Mouse (Mus musculus) kidney, postnatal 14 days (tissue): Measurements from ENCODE around the gene Uqcc3.
"Not testable (repeated sequence)": the region's sequence is repeated elsewhere in the genome, so short reads cannot be mapped to it uniquely, and the experiment has no call there.

Experiments used
- DNase-seq: peaks from one replicate; pipeline ENCODE4 v3.0.0; 2022; ENCODE audit warnings: mixed read lengths

Gene Uqcc3

DNA sequence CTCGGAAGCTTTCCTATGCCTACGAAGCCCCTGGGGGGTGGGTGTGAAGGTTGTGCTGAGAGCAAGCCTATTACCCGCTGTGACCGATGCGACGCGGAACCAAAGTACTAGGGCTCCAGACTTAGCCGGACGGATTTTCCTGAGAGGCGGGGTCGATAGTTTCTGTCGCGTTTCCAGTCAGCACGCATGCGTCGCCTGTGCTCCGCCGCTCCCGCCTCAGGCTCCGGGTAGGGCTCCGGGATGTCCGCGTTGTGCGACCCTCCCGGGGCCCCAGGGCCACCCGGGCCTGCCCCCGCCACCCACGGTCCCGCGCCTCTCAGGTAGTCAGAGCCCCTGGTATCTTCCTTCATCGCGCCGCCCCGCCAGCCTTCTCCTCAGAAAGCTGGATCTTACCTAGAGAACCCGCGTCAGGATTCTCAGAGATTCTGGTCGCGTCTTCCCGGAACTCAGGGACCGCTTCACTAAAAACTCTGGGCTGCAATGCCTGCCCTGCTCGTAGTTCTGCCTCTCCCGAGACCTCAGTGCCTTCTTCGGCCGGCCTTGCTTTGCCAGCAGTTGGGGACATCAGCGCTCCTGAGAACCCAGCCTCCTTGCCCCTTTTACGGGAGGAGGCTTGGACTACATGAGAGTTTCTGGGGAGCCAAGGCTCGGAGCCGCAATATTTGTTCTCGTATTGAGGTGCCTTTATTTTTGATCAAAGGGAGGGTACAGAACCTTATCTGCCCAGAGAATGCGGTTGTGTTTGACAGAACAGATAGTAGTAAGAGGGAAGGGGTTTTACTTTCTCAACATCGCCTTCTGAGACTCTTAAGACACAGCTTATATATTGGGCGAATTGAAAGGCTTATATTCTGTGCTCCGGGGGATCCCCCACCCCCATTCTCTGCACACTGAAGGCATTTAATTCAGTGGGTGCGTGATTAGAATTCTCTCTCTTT, 12.4 kb upstream of the Uqcc3 start, which contains the start of gene Ints5:
TSS of gene Ints5 (plus strand) at position 177 of the 938 bp plus-strand sequence.
- DNase-seq = peak; percentile 89

DNA sequence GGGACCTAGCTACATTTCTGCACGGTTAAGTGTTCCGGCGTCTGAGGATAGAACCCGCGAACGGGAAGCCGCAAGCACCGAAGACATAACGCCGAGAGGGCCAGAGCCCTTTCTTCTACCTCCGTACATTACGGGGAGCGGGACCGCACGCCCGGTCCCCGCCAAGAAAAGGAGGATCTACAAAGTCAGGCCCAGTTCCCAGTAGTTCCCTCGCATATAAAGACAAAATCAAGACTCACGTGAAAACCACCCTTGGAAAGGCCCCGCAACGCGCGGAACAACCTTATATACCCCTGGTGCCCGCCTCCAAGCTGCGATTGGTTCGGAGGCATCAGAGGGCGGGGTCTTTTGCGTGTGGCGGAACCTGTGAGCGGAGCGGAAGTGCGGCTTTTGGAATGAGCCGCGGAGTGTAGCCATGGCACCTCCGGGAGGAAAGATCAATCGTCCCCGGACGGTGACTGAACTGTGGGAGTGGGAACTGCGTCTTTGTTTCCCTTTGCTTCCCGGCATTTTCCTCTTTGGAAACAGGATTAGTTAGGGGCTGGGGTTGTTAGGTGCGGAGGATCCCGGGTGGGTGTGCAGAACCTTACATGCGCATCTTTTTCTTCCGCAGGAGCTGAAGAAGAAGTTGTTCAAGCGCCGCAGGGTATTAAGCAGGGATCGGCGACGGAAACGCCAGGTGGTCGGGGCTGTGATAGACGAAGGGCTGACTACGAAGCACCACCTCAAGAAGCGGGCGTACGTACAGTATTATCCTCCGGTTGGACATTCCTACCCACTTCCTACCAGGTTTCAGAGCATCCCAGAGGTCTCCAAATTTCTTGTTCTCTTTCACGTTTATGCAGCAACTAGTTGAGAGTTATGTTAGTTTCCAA, 8.0 kb upstream of the Uqcc3 start, which contains the start of the genes 1810009A15Rik and Gm49416:
TSS of gene 1810009A15Rik (plus strand) at position 343 of the 875 bp plus-strand sequence.
TSS of gene Gm49416 (plus strand) at position 416 of the 875 bp plus-strand sequence.
- DNase-seq = peak; percentile 96

GRCm38 (mm10) chr19:8887585-8888463, 7.1 kb upstream of the Uqcc3 start:
- DNase-seq = no peak

DNA sequence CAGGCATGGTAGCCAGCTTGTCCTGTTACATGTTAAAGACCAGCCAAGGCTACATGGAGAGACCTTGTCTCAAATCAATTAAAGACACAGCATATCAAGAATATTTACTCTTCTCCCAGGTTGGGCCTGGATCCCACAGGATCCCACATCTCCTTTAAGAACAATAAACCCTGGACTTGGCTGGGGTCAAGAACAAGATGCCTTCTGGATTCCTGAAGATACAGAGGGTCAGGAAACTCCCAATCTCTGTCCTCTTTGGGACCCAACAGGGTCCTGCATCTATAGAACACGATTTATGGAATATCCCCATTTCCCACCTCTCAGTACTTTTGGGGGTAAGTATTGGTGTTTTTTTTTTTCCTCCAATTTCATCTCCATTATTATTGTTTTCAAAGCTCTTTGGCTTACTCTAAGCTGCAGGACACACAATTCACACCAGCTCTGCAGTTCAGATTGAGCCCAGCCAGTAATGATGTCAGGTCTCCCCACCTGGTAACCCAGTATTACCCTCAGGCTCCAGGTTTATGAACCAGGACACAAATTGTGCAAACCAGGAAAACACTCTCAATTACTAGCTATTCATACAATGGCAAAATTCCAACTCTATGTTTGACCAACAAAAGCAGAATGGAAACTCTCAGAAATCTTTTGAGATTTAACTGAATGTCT, 6.3 kb upstream of the Uqcc3 start:
- DNase-seq = no peak

DNA sequence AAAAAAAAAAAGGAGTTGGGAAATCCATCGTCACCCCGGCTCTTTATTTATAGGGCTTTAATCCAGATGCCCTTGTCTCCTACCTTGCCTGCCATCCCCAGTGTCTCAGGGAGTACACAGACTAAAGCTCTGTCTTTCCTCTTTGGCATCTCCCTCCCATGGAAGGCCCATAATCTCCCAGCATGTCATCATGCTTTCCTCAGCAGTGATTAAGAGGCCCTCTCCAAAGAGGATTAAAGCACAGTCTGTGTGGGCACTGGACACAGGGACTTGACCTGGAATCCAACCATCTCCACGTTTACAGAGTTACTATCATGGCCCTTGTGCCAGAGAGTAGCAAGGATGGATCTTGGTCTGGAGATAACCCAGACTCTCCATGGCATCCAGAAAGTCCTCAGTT, 2.9 kb upstream of the Uqcc3 start, which contains the start of the genes Lbhd1 and Gm49403:
TSS of gene Lbhd1 (plus strand) at position 117 of the 400 bp plus-strand sequence.
TSS of gene Gm49403 (plus strand) at position 315 of the 400 bp plus-strand sequence.
- no peak for DNase-seq

DNA sequence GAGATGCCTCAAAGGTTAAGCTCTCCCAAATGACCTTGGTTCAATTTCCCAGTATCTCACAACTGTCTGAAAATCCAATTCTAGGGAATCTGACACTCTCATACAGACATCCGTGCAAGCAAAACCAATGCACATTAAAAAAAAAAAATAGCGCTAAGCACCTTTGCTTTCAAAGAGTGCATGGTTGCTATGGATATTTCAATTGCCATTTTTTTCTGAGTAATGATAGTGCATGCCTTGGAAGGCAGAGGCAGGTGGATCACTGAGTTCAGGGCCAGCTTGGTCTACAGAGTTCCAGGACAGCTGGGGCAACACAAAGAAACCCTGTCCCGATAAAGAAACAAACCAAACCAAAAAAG, 290 bp upstream of the Uqcc3 start:
- no peak for DNase-seq

GRCm38 (mm10) chr19:8875031-8875430, 5.7 kb downstream of the Uqcc3 start:
- DNase-seq = no peak

GRCm38 (mm10) chr19:8872266-8872840, 8.4 kb downstream of the Uqcc3 start:
- DNase-seq = peak; percentile 19

GRCm38 (mm10) chr19:8871267-8872186, 9.2 kb downstream of the Uqcc3 start, which contains the start of gene Ubxn1:
TSS of gene Ubxn1 (plus strand) at chr19:8871496.
- peak; percentile 98 for DNase-seq

- DNase-seq = no peak
These were observed 9.9 kb downstream of the Uqcc3 start for GRCm38 (mm10) chr19:8870838-8871237.

DNA sequence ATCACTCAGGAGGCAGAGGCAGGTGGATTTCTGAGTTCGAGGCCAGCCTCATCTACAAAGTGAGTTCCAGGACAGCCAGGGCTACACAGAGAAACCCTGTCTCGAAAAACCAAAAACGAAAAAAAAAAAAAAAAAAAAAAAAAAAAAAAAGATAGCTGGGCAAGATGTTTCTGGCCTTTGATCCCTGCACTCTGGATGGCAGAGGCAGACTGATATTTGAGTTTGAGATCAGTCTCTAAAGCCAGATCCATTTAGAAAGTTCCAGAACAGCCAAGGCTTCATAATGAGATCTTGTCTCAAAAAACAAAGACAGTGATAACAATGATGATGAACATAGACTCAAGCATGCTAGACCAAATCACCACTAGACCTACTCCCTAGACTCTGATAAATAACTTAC, 10.3 kb downstream of the Uqcc3 start:
- not testable (repeated sequence) for DNase-seq

DNA sequence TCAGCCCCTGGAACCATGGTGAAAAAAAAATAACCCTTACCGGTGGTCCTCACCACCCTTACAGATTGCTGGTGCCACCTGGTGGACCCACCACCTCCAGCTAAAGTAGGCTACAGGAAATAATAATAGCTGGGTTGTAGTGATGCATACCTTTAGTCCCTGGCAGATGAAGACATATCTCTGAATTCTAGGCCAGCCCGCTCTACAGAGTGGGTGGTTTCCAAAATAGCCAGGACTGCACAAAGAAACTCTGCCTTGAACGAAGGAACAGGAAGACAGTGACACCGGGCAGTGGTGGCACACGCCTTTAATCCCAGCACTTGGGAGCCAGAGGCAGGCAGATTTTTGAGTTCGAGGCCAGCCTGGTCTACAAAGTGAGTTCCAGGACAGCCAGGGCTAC, 16.5 kb downstream of the Uqcc3 start:
- no peak for DNase-seq

- DNase-seq = no peak
These were observed 21.7 kb downstream of the Uqcc3 start for GRCm38 (mm10) chr19:8859018-8859417.

- peak; percentile 58 for DNase-seq
These were observed 23.0 kb downstream of the Uqcc3 start for GRCm38 (mm10) chr19:8857689-8858088.

DNA sequence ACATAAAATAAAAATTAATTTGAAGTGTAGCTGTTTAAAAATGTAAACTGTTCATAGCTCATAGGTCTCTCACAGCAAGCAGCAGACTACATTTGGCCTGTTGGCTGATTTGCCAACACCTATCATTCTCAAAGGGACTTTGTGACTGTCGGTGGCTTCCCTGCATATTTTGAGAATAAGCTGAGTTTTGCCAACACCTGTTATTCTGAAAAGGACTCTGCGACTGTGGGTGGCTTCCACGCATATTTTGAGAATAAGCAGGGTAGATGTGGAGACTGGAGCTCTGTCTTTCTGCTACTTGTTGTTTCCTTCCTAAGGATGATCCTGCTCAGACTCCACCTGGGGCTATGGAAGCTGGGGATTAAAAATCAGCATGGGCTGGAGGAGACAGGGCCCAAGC, 27.6 kb downstream of the Uqcc3 start:
- DNase-seq = no peak

DNA sequence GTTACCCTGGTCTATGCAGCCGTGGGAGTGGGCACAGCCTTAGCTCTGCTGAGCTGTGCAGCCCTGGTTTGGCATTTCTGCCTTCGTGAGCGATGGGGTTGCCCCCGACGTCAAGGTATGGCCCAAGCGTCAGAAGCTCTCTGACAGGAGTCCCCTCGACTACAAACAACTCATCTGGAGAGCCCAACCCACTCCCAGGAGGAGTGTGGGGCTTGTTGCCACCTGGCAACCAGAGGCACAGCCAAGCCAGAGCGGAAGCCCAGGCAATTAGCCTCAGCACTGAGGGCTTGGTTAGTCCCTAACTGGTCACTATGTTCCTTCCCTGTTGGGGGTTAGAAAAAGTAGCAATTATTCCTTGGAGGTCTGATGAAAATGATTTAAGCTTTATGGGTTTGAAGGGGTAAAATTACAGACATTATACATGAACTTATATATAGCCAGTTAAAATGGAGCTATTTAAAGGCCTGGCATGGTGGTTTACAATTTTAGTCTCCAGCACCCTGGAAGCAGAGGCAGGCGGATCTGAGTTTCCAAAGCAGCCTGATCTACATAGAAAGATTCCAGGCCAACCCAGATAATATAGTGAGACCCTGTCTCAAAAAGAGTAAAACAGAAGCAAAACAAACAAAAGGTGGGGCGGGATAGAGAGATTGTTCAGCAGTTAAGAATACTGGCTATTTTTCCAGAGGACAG, 28.3 kb downstream of the Uqcc3 start:
- no peak for DNase-seq

DNA sequence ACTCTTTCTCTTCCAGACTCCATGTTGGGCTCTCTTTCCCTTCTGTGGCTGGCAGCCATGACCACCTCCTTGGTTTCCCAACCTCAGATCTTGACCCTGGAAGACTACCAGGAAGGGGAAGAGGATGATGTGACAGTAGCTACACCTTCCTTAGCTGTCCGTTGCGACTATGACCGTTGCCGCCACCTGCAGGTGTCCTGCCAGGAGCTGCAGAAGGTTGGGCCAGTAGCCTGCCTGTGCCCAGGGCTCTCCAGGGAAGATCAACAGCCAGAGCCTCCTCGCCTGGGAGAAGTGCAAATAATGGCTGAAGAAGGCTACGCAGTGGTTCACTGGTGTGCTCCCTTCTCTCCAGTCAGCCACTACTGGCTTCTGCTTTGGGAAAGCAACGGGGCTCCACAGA, 29.1 kb downstream of the Uqcc3 start:
- DNase-seq = no peak

- DNase-seq = no peak
These were observed 30.3 kb downstream of the Uqcc3 start, which contains the start of gene Lrrn4cl for GRCm38 (mm10) chr19:8850402-8850901. TSS of gene Lrrn4cl (plus strand) at chr19:8850768.

DNA sequence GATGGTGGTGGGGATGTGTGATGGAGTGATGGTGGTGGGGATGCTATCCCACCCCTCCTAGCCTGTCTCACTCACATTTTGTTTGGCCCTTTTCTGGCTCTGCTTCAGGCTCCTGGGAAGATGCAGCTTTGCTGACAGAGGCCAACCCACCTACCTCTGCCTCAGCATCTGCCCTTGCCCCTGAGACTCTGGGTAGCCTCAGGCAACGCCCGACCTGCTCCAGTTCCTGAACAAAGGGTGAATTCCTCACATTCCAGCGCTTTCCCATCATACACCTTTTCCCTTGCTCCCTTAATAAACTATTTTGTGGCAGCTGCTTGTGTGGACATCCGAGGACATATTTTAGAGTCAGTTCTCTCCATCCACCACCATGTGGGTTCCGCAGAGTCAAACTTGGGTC, 32.4 kb downstream of the Uqcc3 start:
- DNase-seq = no peak
